Mouse (Mus musculus) T-helper 17 cell (primary cell): ENCODE measurements around the gene Oog4.
"Not testable (repeated sequence)": the region's sequence is repeated elsewhere in the genome, so short reads cannot be mapped to it uniquely, and the experiment has no call there.

Experiments
- in situ Hi-C, 2 experiments: fragments of 300-600 bp; cut with MboI, MseI; formaldehyde crosslinking; loops; 1 replicate in 1 of 2; 2 replicates in 1 of 2; pipeline ENCODE4 v1.15.1; 2025; ENCODE audit warnings: high pct_unique_total_duplicates in 2 of 2

Oog4 gene

DNA sequence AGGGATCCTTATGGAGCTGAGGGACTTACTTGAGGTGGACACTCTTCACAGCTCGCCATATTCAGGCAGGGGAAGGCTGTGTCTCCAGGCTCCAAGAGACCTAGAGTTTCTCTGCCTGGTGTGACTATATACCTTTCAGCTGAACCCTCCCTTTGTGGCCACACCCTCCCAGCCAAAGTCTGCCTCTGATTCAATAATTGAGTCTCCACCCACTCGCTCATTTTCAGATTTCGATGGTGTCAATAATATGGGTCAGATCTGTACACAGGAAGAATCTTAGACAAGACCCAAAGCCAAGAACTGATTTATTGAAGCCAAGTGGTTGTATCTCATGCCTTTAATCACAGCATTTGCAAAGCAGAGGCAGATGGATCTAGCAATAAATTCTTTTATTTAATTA, at the start of gene Oog4:
Gene Oog4 (minus strand): TSS at position 101 of the 400 bp plus-strand sequence.
- in situ Hi-C loops: no loop called here

DNA sequence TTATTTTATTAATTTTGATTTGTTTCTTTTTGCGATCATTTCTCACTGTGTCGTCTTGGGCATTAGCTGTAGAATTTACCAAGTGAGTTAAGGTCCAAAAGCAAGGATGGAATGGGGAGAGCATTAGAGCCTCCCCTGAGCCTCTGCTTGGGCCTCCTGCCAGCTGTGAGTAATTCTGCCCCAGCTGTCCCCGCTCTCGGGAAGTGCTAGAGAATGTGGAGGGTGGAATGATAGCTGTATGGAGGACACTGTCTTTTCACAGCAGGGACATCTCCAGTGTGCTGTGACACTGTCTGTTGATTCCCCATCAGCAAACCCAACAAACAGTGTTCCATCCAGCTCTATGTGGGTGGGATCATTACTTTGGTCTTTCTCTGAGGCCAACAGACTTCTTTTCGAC, 23.4 kb downstream of the Oog4 start:
- in situ Hi-C loops: not testable (repeated sequence)

DNA sequence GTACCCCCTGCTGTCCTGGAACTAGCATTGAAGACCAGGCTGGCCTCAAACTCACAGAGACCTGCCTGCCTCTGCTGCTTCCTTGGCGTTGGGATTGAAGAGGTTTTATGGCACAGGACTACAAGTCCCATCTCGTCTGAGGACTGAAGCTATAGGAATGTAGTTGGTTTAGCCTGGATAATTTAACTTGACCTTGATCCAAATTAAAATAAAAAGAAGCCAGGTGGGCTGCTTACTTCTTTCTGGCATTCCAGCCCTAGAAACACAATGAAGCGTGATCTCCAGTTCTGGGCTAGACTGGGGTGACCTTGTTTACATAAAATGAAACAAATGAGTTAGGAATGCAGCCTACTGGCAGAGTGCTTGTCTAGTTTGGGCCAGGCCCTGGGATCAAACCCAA, 36.0 kb downstream of the Oog4 start:
- in situ Hi-C loops: loop anchor here in 1 of 2 experiments (10.0 kb wide), 1 partner anchor 299 kb away; no protein-coding TSS in a partner anchor

DNA sequence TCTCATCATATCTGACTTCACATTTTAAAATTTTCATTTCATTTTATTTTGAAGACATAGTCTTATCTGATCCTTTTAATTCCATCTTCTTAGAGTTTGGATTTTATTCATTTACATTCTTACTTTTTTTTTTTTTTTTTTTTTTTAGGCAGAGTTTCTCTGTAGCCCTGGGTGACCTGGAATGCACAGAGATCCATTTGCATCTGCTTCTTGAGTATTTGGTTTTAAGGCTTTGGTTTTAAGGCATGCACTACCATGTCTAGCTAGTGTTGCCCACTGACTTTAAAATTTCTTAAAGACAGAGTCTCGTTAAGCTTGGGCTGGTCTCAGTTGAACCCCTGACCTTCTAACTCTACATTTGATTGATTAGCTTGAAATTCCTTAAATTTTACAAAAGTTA, 36.5 kb downstream of the Oog4 start:
- in situ Hi-C loops: loop anchor here in 1 of 2 experiments (10.0 kb wide), 1 partner anchor 299 kb away; no protein-coding TSS in a partner anchor

DNA sequence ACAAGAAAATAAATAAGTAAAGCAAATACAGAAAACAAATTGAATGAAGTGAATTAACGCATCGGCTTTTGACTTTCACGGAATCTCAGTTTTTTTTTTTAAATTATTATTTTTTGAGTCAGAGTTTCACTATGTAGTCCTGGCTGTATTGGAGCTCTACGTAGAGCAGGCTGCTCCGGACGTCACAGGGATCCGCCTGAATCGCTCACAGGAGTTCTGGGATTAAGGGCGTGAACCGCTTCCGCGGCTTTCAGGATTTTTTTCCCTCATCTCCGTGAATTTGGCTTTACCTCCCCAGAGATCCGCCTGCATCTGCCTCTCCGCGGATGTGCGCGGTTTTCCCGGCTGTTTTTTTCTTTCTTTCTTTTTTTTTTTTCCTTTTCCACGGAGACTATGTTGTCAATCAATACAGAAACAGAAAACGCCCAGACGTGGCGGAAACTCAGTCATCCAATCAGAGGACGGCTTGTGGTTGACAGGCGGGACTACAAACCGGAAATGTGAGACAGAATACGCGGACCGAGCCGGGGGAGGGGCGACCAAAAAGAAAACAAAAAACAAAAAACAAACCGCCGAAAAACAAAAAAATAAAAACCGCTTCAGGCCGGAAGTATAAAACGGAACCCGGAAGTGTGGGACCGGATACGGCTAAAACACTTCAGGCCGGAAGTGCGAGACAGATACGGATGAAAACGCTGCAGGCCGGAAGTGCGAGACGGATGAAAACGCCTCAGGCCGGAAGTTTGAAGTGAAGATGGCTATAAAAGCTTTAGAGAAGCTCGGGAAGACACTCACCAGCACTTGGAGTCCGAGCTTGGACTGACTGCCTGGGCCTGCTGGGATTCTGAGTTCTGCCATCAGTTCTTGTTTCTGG, 37.7 kb downstream of the Oog4 start, which contains the start of gene Pramef8:
Gene Pramef8 (plus strand): TSS at position 208 of the 874 bp plus-strand sequence.
- in situ Hi-C loops: loop anchor here in 1 of 2 experiments (10.0 kb wide), 1 partner anchor 298 kb away; no protein-coding TSS in a partner anchor

DNA sequence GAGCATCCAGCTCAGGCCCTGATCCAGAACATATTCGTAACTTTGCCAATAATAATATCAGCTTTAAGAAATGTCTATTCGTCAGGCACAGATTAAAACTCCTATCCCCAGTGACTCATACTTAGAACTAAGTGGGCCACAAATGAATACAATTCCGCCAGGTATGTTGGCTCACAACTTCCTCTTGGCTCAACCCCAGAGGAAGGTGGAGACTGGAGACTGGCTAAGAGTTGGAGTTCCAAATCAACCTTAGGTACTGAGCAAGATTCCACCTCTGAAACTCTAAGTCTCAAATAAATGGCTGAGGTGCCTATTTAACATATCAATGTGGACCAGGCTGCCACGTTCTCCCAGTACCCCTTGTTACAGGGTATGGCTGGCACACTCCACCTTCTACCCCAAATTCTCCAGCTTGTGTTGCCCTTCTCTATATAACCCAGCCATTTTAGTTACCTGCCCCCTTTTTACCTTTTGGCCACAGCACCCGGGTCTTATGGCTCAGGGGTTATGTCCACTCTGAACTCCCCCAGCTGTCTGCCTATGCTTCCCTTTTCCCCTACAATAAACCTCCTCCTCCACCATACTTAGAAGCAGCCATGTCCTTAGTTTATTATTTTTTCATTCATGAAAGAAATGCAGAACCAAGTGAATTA, 38.4 kb downstream of the Oog4 start:
- in situ Hi-C loops: loop anchor here in 1 of 2 experiments (10.0 kb wide), 1 partner anchor 297 kb away; no protein-coding TSS in a partner anchor

DNA sequence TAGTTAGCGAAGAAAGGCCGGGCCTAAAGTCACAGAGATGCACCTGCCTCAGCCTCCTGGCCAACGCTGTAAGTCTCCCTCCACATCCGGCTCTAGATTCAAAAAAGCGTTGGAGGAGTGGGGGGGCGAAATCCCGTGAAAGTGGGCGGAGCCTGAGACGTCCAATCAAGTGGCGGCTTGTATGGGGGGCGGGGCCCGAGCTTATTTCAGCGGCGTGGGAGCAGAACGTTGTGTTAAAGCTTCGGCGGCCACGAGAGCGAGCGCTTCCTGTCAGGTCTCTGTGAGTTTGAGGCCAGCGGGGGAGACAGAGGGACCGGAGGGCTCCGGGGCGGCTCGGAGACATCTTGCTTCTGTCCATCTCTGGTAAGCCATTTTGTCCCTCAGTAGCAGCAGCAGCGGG, 55.9 kb downstream of the Oog4 start, which contains the start of gene Pramel1:
Gene Pramel1 (plus strand): TSS at position 248 of the 400 bp plus-strand sequence.
- in situ Hi-C loops: loop anchor here in 1 of 2 experiments (10.0 kb wide), 1 partner anchor 1749 kb away; no protein-coding TSS in a partner anchor

DNA sequence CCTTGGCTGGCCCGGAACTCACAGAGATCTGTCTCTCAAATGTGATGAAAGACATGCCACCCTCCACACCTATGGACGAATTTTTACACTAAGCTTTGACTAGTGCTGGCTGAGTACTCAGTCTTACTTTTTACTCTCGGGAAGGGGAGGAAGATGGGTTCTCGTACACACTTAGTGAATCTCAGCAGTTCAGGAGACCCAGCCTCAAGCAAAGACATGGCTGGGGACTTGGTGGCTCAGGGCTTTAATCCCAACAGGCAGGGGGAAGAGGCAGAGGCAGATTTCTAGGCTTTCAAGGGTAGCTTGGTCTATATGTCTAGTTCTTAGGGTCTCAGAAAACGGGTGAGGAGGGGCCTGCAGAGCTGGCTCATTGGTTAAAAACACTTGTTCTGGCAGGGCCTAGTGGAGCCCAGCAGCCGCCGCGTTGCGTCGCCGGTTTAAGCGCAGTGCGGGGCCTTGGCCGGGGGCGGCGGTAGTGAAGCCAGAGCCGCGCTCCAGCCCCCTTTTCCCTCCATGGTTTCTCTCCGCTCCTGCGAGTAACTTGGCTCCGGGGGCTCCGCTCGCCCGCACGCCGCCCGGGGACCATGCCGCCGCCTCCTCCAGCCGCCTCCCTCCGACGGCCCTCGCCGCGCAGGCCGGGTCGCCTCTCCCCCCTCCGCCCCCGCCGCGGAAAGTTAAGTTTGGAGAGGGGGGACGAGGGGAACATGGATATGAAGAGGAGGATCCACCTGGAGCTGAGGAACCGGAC, 61.0 kb downstream of the Oog4 start:
- in situ Hi-C loops: no loop called here
